Mouse (Mus musculus) myocyte (in vitro differentiated cells): Measurements from ENCODE around the gene Hmbs. TPM values are rescaled to one million over a fixed set of nuclear protein-coding genes. Genes with fewer than 3 reads are reported as not detected.
"Not testable (repeated sequence)": the region's sequence is repeated elsewhere in the genome, so short reads cannot be mapped to it uniquely, and the experiment has no call there.

Experiments used
- H3K27me3 ChIP-seq: one replicate; pipeline ENCODE4 v1.6.1; 2011; ENCODE audit not compliant: control insufficient read depth, insufficient read depth, insufficient read length
- H3K36me3 ChIP-seq: one replicate; pipeline ENCODE4 v1.6.1; 2011; ENCODE audit not compliant: control insufficient read depth, insufficient read depth
- H3K4me2 ChIP-seq: one replicate; pipeline ENCODE4 v1.6.1; 2011; ENCODE audit warnings: low read depth, control low read depth
- H3K4me3 ChIP-seq: one replicate; pipeline ENCODE4 v1.5.1; 2011; ENCODE audit warnings: mild to moderate bottlenecking, control low read depth, moderate library complexity
- H3K79me2 ChIP-seq: one replicate; pipeline ENCODE4 v1.6.1; 2011; ENCODE audit not compliant: control insufficient read depth, insufficient read depth
- H3ac ChIP-seq: one replicate; pipeline ENCODE4 v1.6.1; 2011; ENCODE audit not compliant: control insufficient read depth, insufficient read length
- CEBPB ChIP-seq: IDR thresholded peaks from 2 replicates; pipeline ENCODE4 v1.6.1; 2011; ENCODE audit warnings: mild to moderate bottlenecking, moderate library complexity; ENCODE audit not compliant: poor library complexity, insufficient read depth, severe bottlenecking
- E2F4 ChIP-seq: IDR thresholded peaks from one replicate; pipeline ENCODE4 v1.6.1; 2011; ENCODE audit warnings: mild to moderate bottlenecking, control low read depth, moderate library complexity; ENCODE audit not compliant: insufficient read depth
- MAX ChIP-seq: IDR thresholded peaks from one replicate; pipeline ENCODE4 v1.6.1; 2011; ENCODE audit warnings: low read depth, mild to moderate bottlenecking, control low read depth
- MYOD1 ChIP-seq, 3 experiments: IDR thresholded peaks; one replicate each; pipeline ENCODE4 v1.6.1; 2011; ENCODE audit warnings: control low read depth in 2 of 3, low read depth in 2 of 3, mild to moderate bottlenecking in 2 of 3, moderate library complexity in 1 of 3; ENCODE audit not compliant: insufficient read length in 2 of 3, control insufficient read depth in 1 of 3
- MYOG ChIP-seq, 3 experiments: IDR thresholded peaks; one replicate each; pipeline ENCODE4 v1.6.1; 2011; ENCODE audit warnings: control low read depth in 2 of 3, low read depth in 2 of 3, mild to moderate bottlenecking in 2 of 3; ENCODE audit not compliant: insufficient read length in 2 of 3, control insufficient read depth in 1 of 3, insufficient read depth in 1 of 3
- POLR2A ChIP-seq: IDR thresholded peaks from one replicate; pipeline ENCODE4 v1.6.1; 2011; ENCODE audit warnings: low read depth, mild to moderate bottlenecking, control low read depth, moderate library complexity; ENCODE audit not compliant: insufficient read length
- POLR2AphosphoS2 ChIP-seq: IDR thresholded peaks from one replicate; pipeline ENCODE4 v1.6.1; 2011; ENCODE audit warnings: low read depth, control low read depth; ENCODE audit not compliant: insufficient read length
- REST ChIP-seq: IDR thresholded peaks from one replicate; pipeline ENCODE4 v1.6.1; 2011; ENCODE audit warnings: mild to moderate bottlenecking, control low read depth, moderate library complexity; ENCODE audit not compliant: insufficient read depth, insufficient read length
- SRF ChIP-seq: IDR thresholded peaks from one replicate; pipeline ENCODE4 v1.6.1; 2011; ENCODE audit warnings: low read depth; ENCODE audit not compliant: control insufficient read depth, insufficient read length
- TCF12 ChIP-seq: IDR thresholded peaks from one replicate; pipeline ENCODE4 v1.6.1; 2011; ENCODE audit warnings: mild to moderate bottlenecking, control low read depth; ENCODE audit not compliant: poor library complexity, insufficient read depth, severe bottlenecking
- TCF3 ChIP-seq: IDR thresholded peaks from one replicate; pipeline ENCODE4 v1.6.1; 2011; ENCODE audit warnings: low read depth, control low read depth; ENCODE audit not compliant: insufficient read length
- USF1 ChIP-seq: IDR thresholded peaks from one replicate; pipeline ENCODE4 v1.6.1; 2011; ENCODE audit warnings: low read depth, mild to moderate bottlenecking, control low read depth, moderate library complexity
- polyA plus RNA-seq: library from polyadenylated mRNA; unstranded; fragments of >200 nt; fragmentation: generic; extraction: Trizol; gene quantifications from one replicate; pipeline ENCODE4 v1.2.1, GENCODE M21; 2012; ENCODE audit warnings: missing spikeins

Gene Hmbs
- polyA plus RNA-seq, 1 experiment = 31.5 TPM

DNA sequence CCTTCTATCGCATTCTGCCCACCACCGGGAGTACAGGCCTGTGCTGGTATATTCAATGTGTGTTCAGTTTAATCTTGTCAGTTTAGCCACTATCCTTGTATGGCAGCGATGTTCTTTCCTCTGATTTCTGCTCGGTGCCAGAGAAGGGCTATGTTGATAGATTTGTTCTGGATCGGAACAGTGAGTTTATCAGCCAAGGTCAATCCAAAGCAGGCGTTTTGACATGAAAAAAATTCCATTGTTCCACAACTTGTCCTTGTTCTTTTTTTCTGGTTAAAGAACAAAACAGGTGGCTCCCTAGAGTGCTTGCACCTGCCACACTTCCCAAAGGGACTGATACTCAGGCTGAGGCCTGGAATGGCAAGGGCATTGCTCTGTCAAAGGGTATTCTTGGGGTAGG is 32.1 kb upstream of the Hmbs start:
- no peak overlapping the region for H3ac ChIP-seq

GRCm38 (mm10) chr9:44373386-44373785 is 29.4 kb upstream of the Hmbs start:
- Histone ChIP-seq H3K79me2 (no peaks in the 10 kb centered on the region), H3ac (no peak overlapping the region), H3K4me3 (no peak overlapping the region), H3K4me2 (no peak overlapping the region), H3K36me3 (no peaks in the 10 kb centered on the region), H3K27me3 (no peaks in the 10 kb centered on the region)
- TF ChIP-seq REST (no peak), SRF (no peak), MYOD1 (IDR thresholded peaks at IDR 0.05; ENCODE audit: control insufficient read depth in 1 of 3, insufficient read length in 2 of 3, low read depth in 2 of 3) (no peak), POLR2AphosphoS2 (no peak), USF1 (no peak), MAX (no peak), TCF12 (no peak), E2F4 (no peak)

More for the DNA sequence above, 32.1 kb upstream of the Hmbs start:
- no peaks in the 10 kb centered on the region for H3K27me3 ChIP-seq
- H3K36me3 ChIP-seq = no peaks in the 10 kb centered on the region
- H3K79me2 ChIP-seq = peaks cover 15% of the 10 kb centered on the region
- H3K4me2 ChIP-seq = no peak overlapping the region
- no peak for TF ChIP-seq REST
- TF ChIP-seq MAX = no peak
- peak in 2 of 3 experiments; percentile 22 to 45 for TF ChIP-seq MYOD1 (IDR thresholded peaks at IDR 0.05; ENCODE audit: control insufficient read depth in 1 of 3, insufficient read length in 2 of 3, low read depth in 2 of 3)
- H3K4me3 ChIP-seq = no peak overlapping the region

DNA sequence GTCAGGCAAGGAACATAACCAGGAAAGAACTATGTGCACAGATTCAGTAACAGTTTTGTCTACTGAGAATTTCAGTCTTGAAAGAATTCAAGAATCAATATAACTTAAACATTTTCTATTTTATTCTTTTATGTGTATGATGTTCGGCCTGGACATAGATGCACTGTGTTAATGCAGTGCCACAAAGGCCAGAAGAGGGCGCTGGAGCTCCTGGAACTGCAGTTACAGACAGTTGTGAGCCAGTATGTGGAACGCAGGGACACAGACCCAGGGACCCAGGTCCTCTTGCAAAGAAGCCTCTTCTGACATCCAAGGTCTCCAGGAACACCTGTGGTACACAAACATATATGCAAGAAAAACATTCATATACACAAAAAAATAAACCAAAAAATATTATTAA is 20.5 kb upstream of the Hmbs start:
- Histone ChIP-seq H3K4me2 (no peak overlapping the region), H3K27me3 (no peaks in the 10 kb centered on the region), H3K79me2 (peaks cover 11% of the 10 kb centered on the region), H3K4me3 (no peak overlapping the region), H3ac (no peak overlapping the region), H3K36me3 (no peaks in the 10 kb centered on the region)
- no peak for TF ChIP-seq POLR2A
- no peak for TF ChIP-seq CEBPB
- TF ChIP-seq MYOG (IDR thresholded peaks at IDR 0.05; ENCODE audit: control insufficient read depth in 1 of 3, insufficient read depth in 1 of 3, insufficient read length in 2 of 3, low read depth in 2 of 3) = no peak
- no peak for TF ChIP-seq MAX
- no peak for TF ChIP-seq E2F4
- TF ChIP-seq POLR2AphosphoS2 = no peak
- no peak for TF ChIP-seq TCF3
- TF ChIP-seq TCF12 = no peak
- TF ChIP-seq MYOD1 (IDR thresholded peaks at IDR 0.05; ENCODE audit: control insufficient read depth in 1 of 3, insufficient read length in 2 of 3, low read depth in 2 of 3) = no peak
- TF ChIP-seq REST = no peak
- TF ChIP-seq USF1 = no peak
- no peak for TF ChIP-seq SRF

GRCm38 (mm10) chr9:44361931-44362330 is 17.9 kb upstream of the Hmbs start:
- Histone ChIP-seq H3K4me2 (peak overlapping the region; percentile 91), H3K4me3 (peak overlapping the region; percentile 73)

GRCm38 (mm10) chr9:44361190-44361917 is 17.3 kb upstream of the Hmbs start, which contains the start of gene Vps11:
Gene Vps11 (minus strand): TSS chr9:44361670.
- peak within 1 kb of the TSS; percentile 91 for H3K4me2 ChIP-seq
- no peaks in the 10 kb centered on the region for H3K27me3 ChIP-seq
- peak within 1 kb of the TSS; percentile 24 for H3ac ChIP-seq
- TF ChIP-seq E2F4 (no peak), CEBPB (no peak), TCF12 (no peak), MYOG (IDR thresholded peaks at IDR 0.05; ENCODE audit: control insufficient read depth in 1 of 3, insufficient read depth in 1 of 3, insufficient read length in 2 of 3, low read depth in 2 of 3) (no peak), TCF3 (no peak), USF1 (peak; percentile 100), SRF (peak; percentile 22), REST (no peak), MAX (peak; percentile 43), POLR2AphosphoS2 (peak; percentile 90), POLR2A (peak; percentile 75), MYOD1 (IDR thresholded peaks at IDR 0.05; ENCODE audit: control insufficient read depth in 1 of 3, insufficient read length in 2 of 3, low read depth in 2 of 3) (no peak)
- H3K36me3 ChIP-seq = peaks cover 7% of the 10 kb centered on the region
- H3K4me3 ChIP-seq = peak within 1 kb of the TSS; percentile 73
- peaks cover 11% of the 10 kb centered on the region for H3K79me2 ChIP-seq

More at GRCm38 (mm10) chr9:44361931-44362330, 17.9 kb upstream of the Hmbs start:
- not testable (repeated sequence) for H3K36me3 ChIP-seq, H3K27me3 ChIP-seq
- Histone ChIP-seq H3ac (peak overlapping the region; percentile 24), H3K79me2 (peaks cover 11% of the 10 kb centered on the region)
